Mouse (Mus musculus): Measurements from ENCODE around the gene Mrgprb8. TPM values are rescaled to one million over a fixed set of nuclear protein-coding genes. Genes with fewer than 3 reads are reported as not detected.

The Mrgprb8 gene
- polyA plus RNA-seq (2014; fragmentation: Illumina TruSeq; extraction: RNeasy Lipid Tissue Mini Kit (QIAGEN cat#74804); ENCODE audit: low read depth, low replicate concordance), result not detected

DNA sequence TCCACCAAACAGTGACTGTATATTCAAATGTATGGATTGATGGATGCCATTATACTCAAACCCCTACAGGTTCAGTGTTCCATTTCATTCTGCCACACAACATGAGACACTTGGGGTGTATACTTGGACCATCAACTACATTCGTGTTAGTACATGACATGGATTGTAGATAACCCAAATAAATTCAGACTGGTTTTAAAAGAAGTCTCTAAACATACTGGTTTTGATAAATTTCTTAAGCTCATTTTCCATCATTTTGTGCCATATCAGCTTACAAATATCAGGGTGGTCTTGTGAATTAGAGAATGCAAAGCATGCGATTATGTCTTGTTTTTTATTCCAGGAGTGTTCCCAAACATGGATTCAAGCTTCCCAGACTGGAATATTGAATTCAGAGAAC, at the start of gene Mrgprb8:
Gene Mrgprb8 (plus strand): TSS at position 301 of the 400 bp plus-strand sequence.

Other genes starting within 250 kb of the Mrgprb8 start
- gene Mrgprb5, start 219.5 kb upstream of the Mrgprb8 start, polyA plus RNA-seq (2014; fragmentation: Illumina TruSeq; extraction: RNeasy Lipid Tissue Mini Kit (QIAGEN cat#74804); ENCODE audit: low read depth, low replicate concordance), result not detected
- gene Mrgprb4, start 189.2 kb upstream of the Mrgprb8 start, polyA plus RNA-seq (2014; fragmentation: Illumina TruSeq; extraction: RNeasy Lipid Tissue Mini Kit (QIAGEN cat#74804); ENCODE audit: low read depth, low replicate concordance), result not detected
- gene Mrgprb1, start 67.8 kb downstream of the Mrgprb8 start, polyA plus RNA-seq (2014; fragmentation: Illumina TruSeq; extraction: RNeasy Lipid Tissue Mini Kit (QIAGEN cat#74804); ENCODE audit: low read depth, low replicate concordance), result 1.6 TPM
- not detected for gene Mrgprx2, start 110.8 kb downstream of the Mrgprb8 start, polyA plus RNA-seq (2014; fragmentation: Illumina TruSeq; extraction: RNeasy Lipid Tissue Mini Kit (QIAGEN cat#74804); ENCODE audit: low read depth, low replicate concordance)
- gene Mrgprb2, start 169.6 kb downstream of the Mrgprb8 start, polyA plus RNA-seq (2014; fragmentation: Illumina TruSeq; extraction: RNeasy Lipid Tissue Mini Kit (QIAGEN cat#74804); ENCODE audit: low read depth, low replicate concordance), result not detected

Measured in sigmoid colon, adult 10 weeks (tissue).